Mouse (Mus musculus) retina, postnatal 7 days (tissue): ENCODE results near the gene Sept5.

Experiments used
- DNase-seq: peaks from one replicate; pipeline ENCODE4 v3.0.0-alpha.2; 2012; ENCODE audit warnings: low read depth, low spot score

Sept5 gene

DNA sequence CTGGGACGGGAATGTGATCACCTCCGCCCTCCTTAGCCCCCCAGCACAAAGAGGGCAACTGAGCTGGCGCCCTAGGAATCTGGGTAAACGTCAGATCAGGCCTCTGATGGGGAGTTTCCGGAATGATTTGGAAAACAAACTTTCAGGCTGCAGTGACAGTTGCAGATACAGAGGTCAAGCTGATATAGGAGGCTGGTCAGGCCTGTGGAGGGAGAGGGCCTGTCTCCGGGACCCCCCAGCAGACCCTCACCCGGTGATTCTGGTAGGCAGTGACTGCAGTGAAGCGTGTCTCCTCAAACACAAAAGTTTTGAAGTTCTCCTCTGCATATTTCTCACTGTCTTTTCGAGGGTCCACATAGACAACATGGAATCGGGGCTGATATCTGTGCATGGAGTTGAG, 46.6 kb downstream of the Sept5 start:
- no peak for DNase-seq

DNA sequence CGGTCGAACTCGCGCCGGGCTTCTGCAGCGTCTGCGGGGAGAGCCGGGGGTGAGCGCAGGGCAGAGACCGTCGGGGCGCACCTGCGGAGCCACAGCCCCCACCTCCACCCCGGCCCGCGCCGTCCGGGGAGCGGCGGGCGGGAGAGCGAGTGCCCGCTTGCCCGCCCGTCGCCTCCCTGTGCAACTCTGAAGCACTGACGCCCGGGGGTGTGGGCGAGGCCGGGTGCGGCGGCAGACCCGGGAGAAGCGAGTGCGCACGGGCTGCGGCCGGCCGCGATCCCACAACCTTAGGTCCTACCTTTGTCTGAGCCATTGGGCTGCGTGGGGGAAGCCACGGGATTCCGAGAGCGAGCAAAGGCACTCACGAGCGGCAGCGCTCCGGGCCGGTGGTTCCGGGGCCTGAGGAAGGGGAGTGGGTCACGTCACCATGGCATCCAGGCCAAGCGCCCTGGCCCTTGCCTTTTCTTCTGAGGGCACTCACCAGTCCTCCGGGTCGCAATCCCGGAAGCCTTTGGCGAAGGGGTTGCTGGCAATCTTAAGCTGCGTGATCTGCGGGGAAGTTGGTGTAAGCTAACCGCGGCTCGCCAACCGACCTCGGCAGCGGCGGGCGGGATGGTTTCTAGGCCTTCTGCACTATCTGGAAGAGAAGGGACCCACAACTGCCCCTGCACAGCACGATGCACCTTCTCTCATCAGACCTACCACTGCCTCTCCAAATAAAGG, 47.2 kb downstream of the Sept5 start:
- no peak for DNase-seq

GRCm38 (mm10) chr16:18581623-18582205, 48.0 kb downstream of the Sept5 start:
- no peak for DNase-seq

- no peak for DNase-seq
Observed at GRCm38 (mm10) chr16:18581050-18581622, 48.6 kb downstream of the Sept5 start.

DNA sequence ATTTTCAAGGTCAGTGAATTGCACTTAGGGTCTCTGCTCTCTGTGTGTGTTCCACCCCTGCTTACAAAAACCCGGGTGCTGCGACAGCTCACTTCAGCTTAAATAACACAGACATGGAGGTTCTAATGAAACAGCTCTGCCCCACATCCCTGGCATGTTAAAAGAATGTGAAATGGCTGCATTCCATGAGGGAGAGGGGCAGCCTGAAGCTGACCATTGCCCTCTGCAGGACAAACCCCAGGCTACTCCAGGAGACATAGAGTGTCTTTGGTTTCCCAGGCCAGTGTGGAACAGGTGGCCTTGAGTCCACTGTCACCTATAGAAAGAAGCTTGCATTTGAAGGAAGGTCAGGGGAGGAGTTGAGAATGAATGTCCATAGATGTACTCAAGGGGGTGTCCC, 49.4 kb downstream of the Sept5 start:
- no peak for DNase-seq

DNA sequence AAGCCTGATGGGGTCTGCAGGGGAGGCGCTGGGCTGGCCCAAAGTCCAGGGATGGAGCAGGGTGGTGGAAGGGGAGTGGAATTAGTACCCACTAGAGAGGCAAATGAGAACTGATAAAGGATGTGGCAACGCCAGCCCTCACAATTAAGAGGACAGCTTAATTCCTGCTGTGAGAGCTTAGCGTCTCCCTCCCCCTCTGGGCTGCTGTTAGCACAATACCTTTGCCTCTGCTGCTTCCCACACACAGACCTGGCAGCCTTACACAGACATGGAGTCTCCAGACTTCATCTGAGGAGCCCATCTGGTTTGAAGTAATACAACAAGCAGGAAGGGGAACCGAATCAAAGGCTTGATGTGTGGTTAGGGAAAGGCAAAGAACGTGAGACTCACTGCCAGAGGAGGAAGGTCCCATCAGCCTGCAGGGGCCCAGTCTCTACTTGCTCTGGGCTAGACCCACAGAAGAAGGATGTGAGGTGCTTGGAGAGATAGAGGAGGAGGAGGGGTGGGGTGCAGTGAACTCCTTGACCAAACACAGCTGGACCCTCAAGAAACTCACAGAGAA, 52.1 kb downstream of the Sept5 start:
- no peak for DNase-seq

DNA sequence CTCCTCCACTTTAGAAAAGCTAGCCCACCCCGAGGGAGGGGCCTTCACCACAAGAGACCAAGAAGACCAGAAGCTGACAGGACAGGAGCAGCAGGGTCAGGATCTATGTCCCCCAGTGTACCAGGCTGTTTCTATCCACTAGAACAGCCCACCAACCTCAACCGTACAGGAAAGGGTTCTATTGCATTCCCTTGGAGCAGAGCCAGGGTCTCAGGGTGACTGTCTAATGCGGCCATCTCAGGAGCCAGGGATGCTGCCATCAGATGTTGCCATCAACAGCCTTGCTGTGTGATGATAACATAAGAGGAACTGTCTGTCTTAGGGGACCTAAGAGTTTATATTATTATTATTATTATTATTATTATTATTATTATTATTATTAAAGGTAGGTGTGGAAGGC, 52.7 kb downstream of the Sept5 start:
- DNase-seq = no peak

DNA sequence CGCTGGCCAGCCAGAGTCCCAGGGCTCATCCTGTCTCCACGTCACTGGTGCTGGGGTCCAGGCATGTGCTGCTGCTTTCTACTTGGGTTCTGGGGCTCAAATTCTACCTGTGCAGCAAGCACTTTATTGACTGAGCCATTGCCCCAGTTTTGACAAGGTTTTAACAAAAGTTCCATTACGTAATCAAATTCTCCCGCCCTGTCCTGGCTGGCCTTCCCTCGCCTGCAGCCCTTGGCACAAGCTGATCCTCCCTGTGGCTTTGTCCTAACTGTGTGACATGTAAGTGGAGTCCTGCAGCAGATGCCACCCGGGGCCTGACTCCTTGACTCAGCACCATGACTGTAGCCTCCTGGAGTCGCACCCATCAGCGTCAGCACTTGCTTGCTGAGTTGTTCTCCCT, 55.6 kb downstream of the Sept5 start:
- DNase-seq = no peak
